26 mouse cellular contexts compared by ENCODE assay signal in genomic region chr2:29504848-29505247, GRCm38 (mm10).
"Had no signal": no experiment of that assay in that cellular context is flagged by ENCODE, and none has a peak within 500 bp of the region (broad histone marks: within the 10 kb centered on the region; RNA-seq: fewer than 3 reads in every experiment).

No protein-coding gene starts in this region.

- H3K9ac ChIP-seq: forebrain, postnatal 0 days; heart, embryonic 12.5 days; hindbrain, embryonic 13.5 days; hindbrain, embryonic 15.5 days; intestine, embryonic 15.5 days; kidney, embryonic 15.5 days; limb, embryonic 13.5 days; limb, embryonic 15.5 days had no signal

- H3K9me3 ChIP-seq: heart, embryonic 10.5 days; heart, embryonic 12.5 days; hindbrain, embryonic 13.5 days; hindbrain, embryonic 15.5 days; intestine, embryonic 15.5 days; kidney, embryonic 15.5 days; limb, embryonic 13.5 days; limb, embryonic 15.5 days had no signal

- ATAC-seq: forebrain, postnatal 0 days; inflammation-experienced regulatory T-cells, adult 6 months; intestine, embryonic 15.5 days; intestine, postnatal 0 days had no signal

- H3K27ac ChIP-seq: heart, adult 2 months; hindbrain, embryonic 13.5 days; hindbrain, embryonic 15.5 days; intestine, embryonic 15.5 days; kidney, embryonic 15.5 days; kidney, postnatal 0 days; layer of hippocampus, adult 2 months; limb, embryonic 13.5 days; limb, embryonic 15.5 days had no signal

- H3K27me3 ChIP-seq: heart, embryonic 12.5 days; hindbrain, embryonic 13.5 days; hindbrain, embryonic 15.5 days; intestine, embryonic 15.5 days; kidney, embryonic 15.5 days; limb, embryonic 13.5 days; limb, embryonic 15.5 days had no signal

- H3K4me1 ChIP-seq: intestine, embryonic 15.5 days; kidney, embryonic 15.5 days; limb, embryonic 15.5 days had no signal

- H3K36me3 ChIP-seq: hindbrain, embryonic 15.5 days; intestine, embryonic 15.5 days; kidney, embryonic 15.5 days had no signal

- DNase-seq: forebrain, postnatal 0 days; gastrocnemius, postnatal 14 days; gastrocnemius, postnatal 36 days; heart, adult 11 months; heart, adult 2 months; heart, postnatal 10 days; heart, postnatal 4 days; kidney, adult 2 months; kidney, adult 9 months; kidney, postnatal 14 days; kidney, postnatal 36 days; layer of hippocampus, adult 9-11 months; layer of hippocampus, postnatal 36 days; left cerebral cortex, postnatal 4 days had no signal

- H3K4me2 ChIP-seq: heart, embryonic 12.5 days; hindbrain, embryonic 13.5 days; hindbrain, embryonic 15.5 days; intestine, embryonic 15.5 days; kidney, embryonic 15.5 days; limb, embryonic 13.5 days; limb, embryonic 15.5 days had no signal

- H3K4me3 ChIP-seq: heart, adult 2 months; heart, embryonic 10.5 days; heart, embryonic 12.5 days; hindbrain, embryonic 13.5 days; hindbrain, embryonic 15.5 days; intestine, embryonic 15.5 days; kidney, embryonic 15.5 days; layer of hippocampus, adult 2 months; limb, embryonic 13.5 days; limb, embryonic 15.5 days had no signal
